Mouse (Mus musculus) E14TG2a.4 (cell line): ENCODE results near the gene Ctnnd2.

Experiments used
- CTCF ChIP-seq: conservative IDR thresholded peaks from 2 replicates; pipeline ENCODE4 v1.5.1; 2014; ENCODE audit warnings: low read length
- NANOG ChIP-seq: IDR thresholded peaks from 2 replicates; pipeline ENCODE4 v1.6.1; 2014; ENCODE audit warnings: borderline replicate concordance, low read length, mixed read lengths
- POU5F1 ChIP-seq: IDR thresholded peaks from 2 replicates; pipeline ENCODE4 v1.6.1; 2014; ENCODE audit warnings: low read length, borderline replicate concordance

GRCm38 (mm10) chr15:31004468-31004867 lies 832.1 kb downstream of the Ctnnd2 start:
- TF ChIP-seq CTCF (no peak), POU5F1 (no peak), NANOG (no peak)
